Mouse (Mus musculus): ENCODE results near the gene H60b.
"Not testable (repeated sequence)": the region's sequence is repeated elsewhere in the genome, so short reads cannot be mapped to it uniquely, and the experiment has no call there.

The H60b gene

DNA sequence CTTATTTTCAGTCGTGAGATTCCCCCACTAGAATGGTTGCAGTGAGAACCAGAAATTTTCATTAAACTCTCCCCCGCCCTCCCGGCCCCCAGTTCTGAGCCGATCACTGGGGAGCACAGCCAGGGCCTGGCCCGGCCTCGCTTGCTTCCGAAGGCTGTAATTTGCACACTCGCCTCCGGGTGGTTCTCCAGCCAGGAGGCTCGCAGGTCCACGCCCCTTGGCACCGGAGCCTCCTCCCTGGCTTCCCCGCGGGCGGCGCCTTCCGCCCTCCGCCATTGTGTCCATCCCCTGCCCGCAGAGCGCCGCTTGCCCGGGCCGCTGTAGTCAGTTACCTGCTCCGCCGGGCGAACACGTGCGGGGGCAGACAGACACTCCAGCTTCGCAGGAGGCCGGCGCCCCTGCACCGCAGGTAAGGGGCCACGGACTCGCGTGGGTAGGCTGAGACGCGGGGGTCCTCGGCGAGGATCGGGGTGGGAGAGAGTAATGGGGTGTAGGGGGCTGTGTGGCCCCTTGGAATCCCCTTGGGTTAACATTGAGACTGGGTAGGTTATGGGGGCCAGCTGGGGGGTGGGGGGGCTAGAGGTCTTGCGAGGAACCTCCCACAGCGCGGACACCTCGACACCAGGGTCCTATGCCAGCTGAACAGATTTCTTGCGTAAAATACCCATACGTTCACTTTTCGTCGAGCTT lies at the start of gene H60b, which contains the start of gene Raet1e:
TSS of gene H60b (plus strand) at position 277 of the 690 bp plus-strand sequence.
TSS of gene Raet1e (plus strand) at position 260 of the 690 bp plus-strand sequence.
- peak; percentile 39 to 66 for DNase-seq (ENCODE audit: low spot score in 2 of 2)

- DNase-seq (ENCODE audit: low spot score in 2 of 2): peak; percentile 48 to 72
Measured at GRCm38 (mm10) chr10:22140665-22141280, 17.6 kb upstream of the H60b start.

DNA sequence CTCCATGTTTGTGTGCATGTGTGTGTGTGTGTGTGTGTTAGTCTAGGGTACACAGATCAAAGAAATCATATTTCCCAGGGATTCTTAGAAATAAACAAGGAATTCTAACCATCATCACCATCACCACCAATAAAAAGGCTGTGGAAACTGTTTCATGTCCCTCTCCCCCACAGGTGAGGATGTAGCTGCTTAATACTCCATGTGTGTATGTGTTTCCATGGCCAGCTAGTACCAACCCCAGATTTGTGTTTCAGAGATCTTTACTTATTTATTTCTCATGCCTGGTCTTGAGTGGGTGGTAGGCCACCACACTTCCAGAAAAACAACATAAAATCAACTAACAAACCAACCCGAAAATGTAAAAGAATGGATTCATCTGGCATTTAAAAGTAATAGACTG lies 16.2 kb upstream of the H60b start:
- DNase-seq (ENCODE audit: low spot score in 2 of 2): peak; percentile 39 to 81

DNA sequence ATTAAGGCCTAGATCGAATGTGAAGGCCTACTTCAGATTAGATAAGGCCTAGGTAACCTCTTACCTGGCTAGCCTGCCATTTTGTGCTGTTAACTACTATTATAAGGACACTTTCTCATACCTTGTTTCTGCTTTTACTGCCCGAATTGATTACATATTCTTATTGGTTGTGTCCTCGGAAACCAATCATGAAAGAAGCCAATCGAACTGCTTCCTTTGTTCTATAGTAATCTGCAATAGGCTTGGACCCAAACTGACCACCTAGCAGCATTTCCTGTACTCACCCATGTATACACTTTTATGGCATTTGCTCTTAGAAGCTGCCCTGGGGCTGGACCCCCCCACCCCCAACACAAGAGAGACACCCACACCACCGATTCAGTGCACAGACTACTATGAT lies 15.5 kb upstream of the H60b start:
- DNase-seq (ENCODE audit: low spot score in 2 of 2): no peak

GRCm38 (mm10) chr10:22148441-22149072 lies 9.8 kb upstream of the H60b start:
- DNase-seq (ENCODE audit: low spot score in 2 of 2): peak; percentile 67 to 85

GRCm38 (mm10) chr10:22149073-22149690 lies 9.2 kb upstream of the H60b start, which contains the start of gene E030030I06Rik:
TSS of gene E030030I06Rik (minus strand) at chr10:22149270.
- peak; percentile 22 to 70 for DNase-seq (ENCODE audit: low spot score in 2 of 2)

- no peak for DNase-seq (ENCODE audit: low spot score in 2 of 2)
Measured at GRCm38 (mm10) chr10:22149691-22150465, 8.5 kb upstream of the H60b start.

DNA sequence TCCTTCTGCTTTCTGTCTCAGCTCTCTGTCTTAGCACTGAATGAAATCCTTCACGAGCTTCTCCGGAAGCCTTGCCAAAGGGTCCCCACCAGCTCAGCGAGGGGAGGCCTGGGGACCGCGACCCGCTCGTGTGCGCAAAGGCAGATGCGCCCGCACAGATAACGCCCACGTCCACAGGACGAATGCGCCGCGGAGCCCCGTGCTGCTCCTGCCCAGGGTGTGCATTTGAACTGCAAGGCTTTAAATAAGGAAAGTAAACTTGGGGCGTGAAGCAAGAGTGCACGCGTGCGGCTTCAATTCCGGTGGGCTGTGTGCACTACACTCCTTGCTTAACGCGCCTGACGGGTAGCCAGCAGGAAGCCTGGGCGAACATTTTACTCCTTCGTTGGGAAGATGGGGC lies 7.8 kb upstream of the H60b start:
- DNase-seq (ENCODE audit: low spot score in 2 of 2): peak in 1 of 2 experiments; percentile 67

DNA sequence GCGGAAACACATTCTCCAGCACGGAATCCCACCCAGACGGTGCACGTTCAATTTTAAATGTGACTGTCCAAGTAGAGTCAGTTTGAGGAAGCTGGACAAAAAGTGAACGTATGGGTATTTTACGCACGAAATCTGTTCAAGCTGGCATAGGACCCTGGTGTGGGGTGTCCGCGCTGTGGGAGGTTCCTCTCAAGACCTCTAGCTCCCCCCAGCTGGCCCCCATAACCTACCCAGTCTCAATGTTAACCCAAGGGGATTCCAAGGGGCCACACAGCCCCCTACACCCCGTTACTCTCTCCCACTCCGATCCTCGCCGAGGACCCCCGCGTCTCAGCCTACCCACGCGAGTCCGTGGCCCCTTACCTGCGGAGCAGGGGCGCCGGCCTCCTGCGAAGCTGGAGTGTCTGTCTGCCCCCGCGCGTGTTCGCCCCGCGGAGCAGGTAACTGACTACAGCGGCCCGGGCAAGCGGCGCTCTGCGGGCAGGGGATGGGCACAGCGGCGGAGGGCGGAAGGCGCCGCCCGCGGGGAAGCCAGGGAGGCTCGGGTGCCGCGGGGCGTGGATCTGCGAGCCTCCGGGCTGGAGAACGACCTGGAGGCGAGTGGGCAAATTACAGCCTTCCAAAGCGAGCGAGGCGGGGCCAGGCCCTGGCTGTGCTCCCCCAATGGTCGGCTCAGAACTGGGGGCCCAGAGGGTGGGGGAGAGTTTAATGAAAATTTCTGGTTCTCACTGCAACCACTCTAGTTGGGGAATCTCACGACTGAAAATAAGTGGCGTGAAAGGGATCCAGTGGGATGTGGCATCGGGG lies 7.1 kb upstream of the H60b start:
- DNase-seq (ENCODE audit: low spot score in 2 of 2): not testable (repeated sequence)

DNA sequence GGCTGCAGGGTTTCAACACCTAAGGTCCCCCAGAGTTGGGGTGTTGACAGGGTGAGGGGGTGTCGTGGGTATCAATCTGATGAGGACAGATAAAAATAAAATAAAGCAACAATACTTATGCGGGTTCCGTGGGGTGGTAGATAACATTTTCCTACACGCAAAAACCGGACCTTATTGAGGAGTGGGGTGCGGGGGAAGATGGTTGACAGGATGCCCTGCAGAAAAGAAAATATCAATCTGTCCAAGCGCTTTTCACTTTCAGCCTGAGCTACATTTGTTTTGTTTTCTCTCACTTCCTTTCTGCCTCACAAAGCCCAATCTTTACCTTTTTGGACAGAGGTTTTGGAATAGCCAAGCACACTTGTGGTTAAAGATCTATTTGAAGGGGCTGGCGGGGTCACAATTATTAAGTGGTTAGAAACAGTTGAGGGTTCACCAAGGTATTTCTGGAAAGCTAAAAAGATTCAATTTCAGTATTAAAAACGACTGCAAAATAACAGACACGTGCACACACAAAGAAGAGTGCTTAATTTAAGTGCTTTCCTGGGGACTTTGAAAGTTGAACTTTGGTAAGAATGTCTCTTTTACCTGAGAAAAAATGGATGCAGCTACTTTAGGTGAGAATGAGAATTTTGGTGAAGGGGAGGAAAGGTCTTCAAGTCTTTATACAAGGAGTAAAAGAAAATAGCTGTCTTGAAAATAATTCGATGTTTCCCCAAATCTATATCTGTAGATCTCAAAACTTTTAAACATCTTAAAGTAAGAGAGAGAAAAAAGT lies 6.3 kb upstream of the H60b start:
- not testable (repeated sequence) for DNase-seq (ENCODE audit: low spot score in 2 of 2)

DNA sequence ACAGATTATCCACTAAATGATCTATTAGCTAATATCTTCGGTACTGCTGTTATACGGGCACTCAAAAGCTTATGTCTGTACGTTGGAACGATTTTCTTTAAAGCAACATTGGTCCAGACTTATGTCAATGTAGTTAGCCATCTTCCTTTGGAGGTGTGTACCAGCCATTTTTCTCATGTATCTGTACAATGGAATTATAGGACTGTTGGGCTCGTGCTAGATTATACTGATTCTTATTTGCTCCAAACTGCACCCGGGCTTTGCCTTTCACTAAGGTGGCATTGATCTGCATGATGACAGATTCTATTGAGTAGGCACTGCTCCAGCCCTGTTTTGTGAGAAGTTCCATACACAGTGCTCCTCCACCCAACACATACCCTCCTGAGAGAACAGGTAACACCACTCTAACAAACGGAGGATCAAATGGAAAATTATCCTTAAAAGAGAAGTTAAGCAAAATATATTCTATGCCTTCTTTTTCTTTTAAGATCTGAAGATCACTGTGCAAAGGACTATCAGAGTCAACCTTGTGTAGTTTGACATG lies 5.2 kb upstream of the H60b start:
- DNase-seq (ENCODE audit: low spot score in 2 of 2): not testable (repeated sequence)

GRCm38 (mm10) chr10:22154127-22154526 lies 4.3 kb upstream of the H60b start:
- DNase-seq (ENCODE audit: low spot score in 2 of 2): not testable (repeated sequence)

DNA sequence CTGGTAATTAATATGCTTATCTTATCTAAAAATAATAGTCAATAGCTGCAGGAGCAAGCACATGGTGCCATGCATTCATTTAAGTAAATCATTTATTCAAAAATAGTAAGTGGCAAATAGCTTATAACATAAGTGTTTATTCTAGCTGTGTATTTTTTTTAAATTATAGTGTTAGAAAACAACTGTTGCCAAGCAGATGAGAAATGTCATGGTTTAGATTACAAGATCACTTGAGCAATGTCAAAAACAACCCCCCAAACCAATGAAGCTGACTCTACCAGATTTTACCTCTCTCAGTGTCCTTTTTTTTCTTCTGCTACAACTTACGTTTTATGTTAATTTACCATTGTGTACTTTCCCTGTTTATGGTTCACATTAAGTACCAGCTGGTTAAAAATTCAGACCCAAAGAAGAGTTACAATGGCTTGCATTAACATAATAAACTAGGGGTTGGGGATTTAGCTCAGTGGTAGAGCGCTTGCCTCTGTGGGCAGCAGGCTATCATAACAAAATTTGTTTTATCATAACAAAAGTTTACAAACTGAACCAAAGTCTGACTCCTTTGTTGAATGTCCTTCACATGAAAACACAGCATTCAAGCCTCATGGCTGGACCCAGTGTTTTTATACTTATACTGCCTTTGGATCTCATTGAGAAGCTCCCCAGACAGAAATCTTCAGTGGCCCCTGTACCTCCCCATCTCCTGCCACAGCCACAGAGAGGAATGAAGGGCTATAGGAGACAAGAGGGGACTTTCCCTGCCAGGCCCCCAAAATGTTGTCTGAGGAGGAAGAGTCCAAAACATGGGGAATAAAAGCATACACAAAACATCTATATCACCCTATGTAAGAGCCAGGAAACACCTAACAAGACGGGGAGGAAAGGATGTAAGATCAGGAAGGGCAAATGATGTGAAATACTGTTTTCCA lies 3.3 kb upstream of the H60b start:
- no peak for DNase-seq (ENCODE audit: low spot score in 2 of 2)

GRCm38 (mm10) chr10:22159131-22159561 lies 760 bp downstream of the H60b start:
- DNase-seq (ENCODE audit: low spot score in 2 of 2): no peak

GRCm38 (mm10) chr10:22159581-22160140 lies 1.3 kb downstream of the H60b start:
- DNase-seq (ENCODE audit: low spot score in 2 of 2): no peak

- DNase-seq (ENCODE audit: low spot score in 2 of 2): not testable (repeated sequence)
Measured at GRCm38 (mm10) chr10:22163279-22163678, 4.9 kb downstream of the H60b start.

GRCm38 (mm10) chr10:22163705-22164583 lies 5.6 kb downstream of the H60b start:
- peak; percentile 60 to 85 for DNase-seq (ENCODE audit: low spot score in 2 of 2)

All from spleen, postnatal 4 days (tissue).